Mouse (Mus musculus) adrenal gland (tissue): ENCODE results near the gene Mms22l.
"Not testable (repeated sequence)": the region's sequence is repeated elsewhere in the genome, so short reads cannot be mapped to it uniquely, and the experiment has no call there.

Experiments used
- intact Hi-C: fragments of 180-260 bp; cut with DNase I; formaldehyde crosslinking; loops from one replicate; pipeline ENCODE4 v1.15.1; 2025
- long read RNA-seq, 2 experiments: library from polyadenylated mRNA; unstranded; transcript quantifications; one replicate each; pipeline ENCODE4 v2.0.0; 2020; ENCODE audit warnings: borderline replicate concordance in 1 of 2; ENCODE audit not compliant: insufficient replicate concordance in 1 of 2

The Mms22l gene
- long read RNA-seq, experiment 1, full-length matches to known transcripts = 3 of 3 reads
- long read RNA-seq, experiment 1, partial matches to known transcripts = 0 of 3 reads
- long read RNA-seq, experiment 1, other reads (novel, unspliced or antisense) = 0 of 3 reads
- long read RNA-seq, experiment 2, partial matches to known transcripts = 0 of 1 reads
- long read RNA-seq, experiment 2, other reads (novel, unspliced or antisense) = 0 of 1 reads

DNA sequence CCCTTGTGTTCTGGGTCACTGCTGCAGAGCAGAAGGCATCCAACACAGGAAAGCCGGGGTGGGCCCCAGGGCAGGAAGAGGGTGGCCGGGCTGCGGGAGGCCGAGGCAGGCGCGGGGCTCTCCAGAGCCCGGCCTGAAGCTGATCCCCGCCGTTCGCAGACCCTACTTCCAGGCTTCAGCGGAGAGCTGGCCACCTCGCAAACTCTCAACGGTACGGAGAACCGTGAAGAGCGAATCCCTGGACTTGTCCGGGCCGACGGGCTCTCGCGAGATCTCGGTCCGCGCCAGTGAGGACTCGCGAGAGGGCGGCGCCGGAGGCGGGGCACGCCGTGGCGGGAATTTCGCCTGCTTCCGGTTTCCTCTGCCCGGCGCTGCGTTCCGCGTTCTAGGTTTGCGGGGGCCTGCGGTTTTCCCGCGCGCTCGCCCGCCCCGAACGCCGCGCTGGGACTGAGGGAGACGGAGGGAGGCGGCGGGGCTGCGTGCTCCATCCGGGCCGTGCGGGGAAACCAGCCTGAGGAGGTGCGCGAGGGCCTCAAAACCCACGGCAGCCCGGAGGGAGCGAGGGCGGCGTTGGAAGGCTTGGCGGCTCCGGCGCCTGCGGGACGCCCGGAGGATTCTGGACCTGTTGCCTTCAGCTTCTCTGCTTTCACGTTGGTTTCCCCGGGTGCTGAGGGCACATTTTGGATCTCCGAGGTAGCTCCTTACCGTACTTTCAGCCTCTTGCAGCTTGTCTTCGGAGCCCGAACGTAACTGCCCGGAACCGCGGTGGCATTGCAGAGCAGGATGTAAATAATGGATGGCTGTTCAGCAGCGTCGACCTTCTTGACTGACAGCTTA, at the start of gene Mms22l:
Gene Mms22l, plus strand, starts transcription at position 336 of the 837 bp plus-strand sequence.
- intact Hi-C loops = no loop called here

DNA sequence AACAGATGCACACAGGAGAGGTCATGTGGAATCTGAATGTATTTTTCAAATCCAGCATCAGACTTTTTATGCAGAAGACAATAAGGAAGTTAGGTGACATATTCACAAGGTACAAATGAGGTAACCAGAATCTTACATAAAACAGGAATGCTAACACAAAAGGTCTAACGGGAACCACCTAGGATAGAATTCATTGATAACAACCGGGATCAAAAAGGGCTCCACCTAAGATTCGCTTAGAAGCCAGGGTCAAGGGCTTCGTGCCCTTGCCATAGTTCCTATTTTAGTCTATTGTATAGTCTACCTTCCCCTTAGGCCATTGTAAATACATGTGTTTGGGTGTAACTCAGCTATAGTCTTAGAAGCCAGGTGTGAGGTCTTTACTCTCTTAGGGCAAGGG, 12.2 kb upstream of the Mms22l start:
- intact Hi-C loops = not testable (repeated sequence)

DNA sequence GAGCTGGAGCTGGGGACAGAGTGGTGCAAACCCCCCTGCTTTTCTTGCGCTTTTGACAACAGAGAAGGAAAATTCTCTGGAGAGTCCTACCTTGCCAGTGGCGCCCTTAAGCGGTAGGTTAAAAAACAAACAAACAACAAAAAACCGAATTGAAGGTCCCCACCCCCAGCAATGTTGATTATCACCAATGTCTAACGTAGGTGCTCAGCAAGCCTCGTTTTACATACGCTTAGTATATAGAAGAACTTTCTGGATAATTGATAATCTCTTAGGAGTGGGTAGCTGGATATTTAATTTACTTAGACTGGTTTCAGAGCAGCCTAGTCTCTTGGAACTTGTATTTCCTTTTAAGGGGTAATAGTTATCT, 685 bp downstream of the Mms22l start:
- intact Hi-C loops = no loop called here

DNA sequence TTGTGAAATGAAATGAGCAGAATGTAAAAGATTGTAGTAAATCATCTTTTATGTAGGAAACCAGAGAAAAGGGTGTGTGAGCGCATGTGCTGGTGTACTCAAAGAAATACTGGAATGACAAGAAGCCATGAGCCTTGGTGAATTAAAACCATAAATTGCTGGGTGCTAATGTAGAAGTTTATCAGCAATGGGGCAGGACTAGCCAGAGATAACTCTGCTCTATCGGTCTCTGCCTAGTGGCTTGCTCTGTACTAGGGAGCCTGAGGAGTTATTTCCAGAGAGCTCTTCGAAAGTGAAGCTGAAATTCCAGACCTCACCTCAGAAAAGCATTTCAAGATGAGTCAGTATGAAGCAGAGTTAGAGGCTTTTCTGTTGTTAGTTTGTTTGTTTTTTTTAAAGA, 12.9 kb downstream of the Mms22l start:
- intact Hi-C loops = no loop called here

DNA sequence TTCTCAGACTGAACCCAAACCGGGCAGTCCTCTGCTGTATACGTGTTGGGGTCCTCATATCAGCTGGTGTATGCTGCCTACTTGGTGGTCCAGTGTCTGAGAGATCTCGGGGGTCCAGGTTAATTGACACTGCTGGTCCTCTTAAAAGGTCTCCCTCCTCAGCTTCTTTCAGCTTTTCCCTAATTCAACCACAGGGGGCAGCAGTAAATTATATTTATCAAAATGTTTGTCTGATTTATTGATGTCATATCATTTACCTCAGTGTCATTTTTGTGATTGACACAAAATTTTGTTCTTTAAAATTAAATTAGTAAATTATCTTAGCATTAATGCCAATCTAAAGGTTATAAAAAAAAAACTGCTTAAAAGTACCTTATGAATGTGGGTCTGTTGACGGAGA, 40.7 kb downstream of the Mms22l start:
- intact Hi-C loops = no loop called here

- intact Hi-C loops = no loop called here
These were observed 47.2 kb downstream of the Mms22l start for GRCm38 (mm10) chr4:24543421-24543820.

DNA sequence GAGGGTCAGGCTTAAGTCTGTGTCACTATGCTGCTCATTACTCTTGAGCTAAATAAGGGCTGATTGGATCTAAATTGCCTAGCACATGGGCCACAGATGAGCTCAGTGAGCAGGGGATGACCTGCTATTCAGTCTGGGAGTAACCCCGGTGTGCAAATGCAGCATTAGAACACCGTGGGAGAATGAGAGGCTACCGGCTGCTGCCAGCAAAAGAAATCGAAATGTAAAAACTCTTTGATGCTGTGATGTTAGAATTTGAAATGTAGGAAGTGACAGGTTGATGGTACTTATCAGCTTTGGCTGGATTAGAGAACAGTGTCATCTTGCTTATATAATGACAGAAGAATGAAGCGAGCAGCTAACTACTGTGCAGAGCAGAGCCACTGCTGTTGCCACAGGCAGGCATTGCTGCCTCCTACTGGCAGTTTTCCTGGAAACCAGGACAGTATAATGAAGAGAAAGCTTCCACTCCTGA, 48.5 kb downstream of the Mms22l start:
- intact Hi-C loops = no loop called here

DNA sequence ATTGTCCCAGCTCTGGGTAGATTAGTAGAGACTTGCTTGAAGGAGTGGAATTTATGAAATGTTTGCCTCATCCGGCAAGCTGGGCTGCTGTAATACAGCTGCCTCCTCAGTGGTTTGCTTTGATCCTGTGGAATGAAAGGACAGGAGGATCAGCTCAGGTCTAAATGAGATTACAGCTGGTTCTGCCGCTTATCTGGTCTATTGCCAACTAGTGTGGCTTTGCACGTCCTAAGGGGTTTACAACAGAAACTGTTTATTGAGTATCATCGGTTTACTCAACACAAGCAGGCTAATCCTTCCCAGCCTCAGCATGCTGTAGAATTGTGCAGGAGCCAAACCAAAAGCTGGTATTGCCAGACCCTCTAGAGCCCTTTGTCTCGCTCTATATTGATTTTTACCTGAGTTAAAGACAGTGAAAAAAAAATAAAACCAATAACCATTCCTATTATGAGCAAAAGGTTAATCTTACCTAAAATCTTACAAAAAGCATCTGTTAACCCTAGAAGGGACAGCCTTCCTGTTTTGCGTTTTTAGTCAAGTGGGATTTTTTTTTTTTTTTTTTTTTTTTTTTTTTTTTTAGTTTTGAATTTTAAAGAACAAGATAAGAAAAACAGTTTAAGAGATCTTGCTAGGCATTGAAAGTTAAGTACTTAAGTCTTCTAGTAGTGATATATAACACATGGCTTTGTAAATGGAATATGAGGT, 60.0 kb downstream of the Mms22l start:
- intact Hi-C loops = no loop called here

DNA sequence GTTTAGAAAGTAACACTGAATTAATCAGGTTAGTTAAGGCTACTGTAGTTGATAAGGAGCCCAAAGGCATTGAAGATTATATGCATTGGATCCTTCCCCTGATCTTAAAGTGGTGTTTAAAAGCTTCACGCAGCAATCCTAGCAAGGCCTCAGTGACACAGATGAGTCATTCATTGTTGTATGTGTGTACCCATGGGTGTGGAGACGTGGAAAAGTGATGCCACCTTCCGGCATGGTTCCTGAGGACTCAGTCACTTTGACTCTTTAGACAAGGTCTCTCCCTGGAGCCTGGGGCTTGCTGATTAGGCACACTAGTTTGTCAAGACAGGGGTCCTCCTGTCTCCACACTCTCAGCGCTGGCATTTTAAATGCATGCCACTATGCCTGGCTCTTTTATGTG, 60.9 kb downstream of the Mms22l start:
- intact Hi-C loops = no loop called here

- intact Hi-C loops = no loop called here
These were observed 71.8 kb downstream of the Mms22l start for GRCm38 (mm10) chr4:24568026-24568425.

DNA sequence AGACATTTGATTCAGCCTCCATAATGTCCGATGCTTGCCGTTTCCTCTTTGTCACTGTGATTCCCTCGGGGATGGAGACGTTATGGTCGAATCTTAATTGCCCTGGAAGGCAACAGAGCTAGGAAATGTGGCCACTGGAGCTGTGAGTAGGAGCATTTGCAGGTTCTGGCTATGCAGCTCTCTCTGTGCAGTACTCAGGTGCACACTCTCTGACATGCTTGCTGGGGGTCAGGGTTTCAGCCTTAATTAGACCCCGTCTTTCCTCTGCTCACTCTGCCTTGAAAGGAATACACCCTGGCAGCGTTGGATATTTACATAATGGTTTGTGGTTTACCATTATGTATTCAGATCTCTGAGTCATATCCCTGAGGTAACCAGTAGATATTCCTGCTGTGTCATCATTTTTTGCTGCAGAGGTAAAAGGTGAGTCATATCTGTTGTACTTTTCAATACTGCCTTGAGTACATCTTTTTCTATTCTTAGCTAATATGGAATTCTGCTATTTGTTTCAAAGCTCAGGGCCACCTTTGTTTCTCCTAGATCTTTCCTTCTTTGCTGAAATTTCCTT, 72.8 kb downstream of the Mms22l start:
- intact Hi-C loops = no loop called here

- intact Hi-C loops = loop anchor here (10.0 kb wide), 1 partner anchor 319 kb away; no protein-coding TSS in a partner anchor
These were observed 78.0 kb downstream of the Mms22l start for GRCm38 (mm10) chr4:24574276-24574675.

DNA sequence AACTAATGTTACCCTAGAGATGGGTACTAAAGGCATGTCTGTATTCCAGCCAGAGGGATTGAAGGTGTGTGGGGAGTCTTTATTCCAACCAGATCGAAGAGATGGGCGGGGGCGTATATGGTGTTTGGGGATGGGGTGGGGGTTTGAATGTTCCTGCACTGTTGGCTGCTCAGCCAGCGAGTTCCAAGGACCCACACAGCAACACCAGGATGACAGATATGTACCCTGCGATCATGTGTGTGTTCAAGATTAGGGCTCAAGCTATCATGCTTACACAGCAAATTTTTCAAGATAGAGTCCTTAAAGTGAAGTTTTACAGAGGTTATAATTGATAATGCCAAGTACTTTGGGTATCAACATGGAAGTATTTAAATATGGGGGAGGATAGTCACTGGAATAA, 81.3 kb downstream of the Mms22l start:
- intact Hi-C loops = loop anchor here (10.0 kb wide), 1 partner anchor 323 kb away; no protein-coding TSS in a partner anchor

DNA sequence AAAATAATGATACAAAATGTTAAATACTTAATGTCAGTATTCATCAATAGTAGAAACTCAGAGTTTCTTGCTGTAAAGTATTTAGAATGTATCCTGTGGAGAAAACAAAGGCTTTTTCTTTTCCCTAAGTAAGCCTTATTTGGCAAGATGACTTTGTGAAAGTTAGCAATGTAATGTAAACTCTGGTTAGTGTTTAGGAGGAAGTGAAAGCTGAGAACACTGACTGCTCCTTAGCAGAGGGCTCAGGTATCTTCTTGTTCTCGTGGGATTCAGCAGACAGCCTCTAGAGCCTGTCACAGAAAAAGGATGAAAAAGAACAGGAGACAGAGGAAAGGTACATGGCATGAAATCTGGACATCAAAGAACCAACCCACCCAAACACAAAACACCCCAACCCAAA, 86.0 kb downstream of the Mms22l start:
- intact Hi-C loops = no loop called here

GRCm38 (mm10) chr4:24583997-24584396, 87.7 kb downstream of the Mms22l start:
- intact Hi-C loops = no loop called here

- intact Hi-C loops = no loop called here
These were observed 98.6 kb downstream of the Mms22l start for GRCm38 (mm10) chr4:24594824-24595223.

- intact Hi-C loops = no loop called here
These were observed 100.8 kb downstream of the Mms22l start for GRCm38 (mm10) chr4:24596942-24597611.

- intact Hi-C loops = no loop called here
These were observed 102.4 kb downstream of the Mms22l start for GRCm38 (mm10) chr4:24598637-24599036.

DNA sequence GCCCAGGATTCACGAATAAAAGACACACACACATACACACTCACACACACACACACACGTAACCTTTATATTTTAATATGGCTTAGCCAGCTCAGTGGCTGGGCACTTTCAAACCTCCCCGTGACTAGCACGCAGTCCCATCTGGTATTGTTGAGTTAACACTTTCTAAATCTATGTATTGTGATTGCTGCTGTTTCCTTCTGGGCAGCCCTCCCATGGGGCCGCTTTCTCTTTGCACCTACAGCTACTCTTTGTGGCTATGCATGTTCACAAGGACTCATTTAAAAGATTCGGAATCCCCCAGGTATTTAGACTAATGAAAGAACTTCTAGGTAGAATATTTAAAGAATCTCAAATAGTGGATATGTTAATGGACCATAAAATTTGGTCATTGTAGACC, 105.5 kb downstream of the Mms22l start:
- intact Hi-C loops = no loop called here

GRCm38 (mm10) chr4:24609085-24609484, 112.8 kb downstream of the Mms22l start:
- intact Hi-C loops = no loop called here

DNA sequence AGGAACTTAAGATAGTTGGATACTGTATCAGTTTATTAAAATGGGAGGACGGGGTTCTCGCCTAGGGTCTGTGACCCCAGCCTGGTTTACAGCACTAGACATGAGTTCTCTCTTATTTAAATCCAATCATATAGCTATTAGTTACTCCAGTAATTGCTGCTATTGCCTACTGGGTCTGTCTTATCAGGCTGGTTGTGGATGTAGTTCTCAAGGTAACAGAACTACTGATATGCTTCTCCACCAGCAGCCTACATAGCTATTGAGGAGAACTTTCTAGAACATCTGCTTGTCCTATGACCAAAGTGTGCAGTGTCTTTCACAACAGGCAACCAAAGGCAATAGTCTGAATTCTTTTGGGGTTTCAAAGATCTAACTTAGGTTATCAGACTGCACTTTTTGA, 113.3 kb downstream of the Mms22l start:
- intact Hi-C loops = no loop called here
